Mouse (Mus musculus) kidney, postnatal 36 days (tissue): Measurements from ENCODE around the gene Phldb3.
A peak's percentile ranks its signal among the peaks of the same experiment; 100 is the strongest.

Experiments used
- DNase-seq, 2 experiments: peaks; one replicate each; pipeline ENCODE4 v3.0.0; 2021 to 2022; ENCODE audit warnings: mixed read lengths in 2 of 2

Gene Phldb3

DNA sequence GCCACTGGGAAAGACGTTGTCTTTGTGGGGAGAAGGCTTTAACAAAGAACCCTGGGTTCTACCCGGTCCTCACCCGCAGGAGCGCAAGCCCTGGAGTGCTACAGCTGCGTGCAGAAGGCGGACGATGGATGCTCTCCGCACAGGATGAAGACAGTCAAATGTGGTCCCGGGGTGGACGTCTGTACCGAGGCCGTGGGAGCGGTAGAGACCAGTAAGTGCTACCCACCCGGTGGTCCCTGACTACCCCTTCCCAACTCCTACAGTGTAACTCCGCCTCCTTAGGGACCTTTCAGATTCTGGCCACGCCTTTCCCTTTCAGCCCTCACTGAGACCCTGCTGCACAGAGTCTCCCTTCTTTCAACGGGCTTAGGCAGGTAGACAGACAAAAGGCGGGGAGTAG, 26.5 kb downstream of the Phldb3 start:
- no peak for DNase-seq

DNA sequence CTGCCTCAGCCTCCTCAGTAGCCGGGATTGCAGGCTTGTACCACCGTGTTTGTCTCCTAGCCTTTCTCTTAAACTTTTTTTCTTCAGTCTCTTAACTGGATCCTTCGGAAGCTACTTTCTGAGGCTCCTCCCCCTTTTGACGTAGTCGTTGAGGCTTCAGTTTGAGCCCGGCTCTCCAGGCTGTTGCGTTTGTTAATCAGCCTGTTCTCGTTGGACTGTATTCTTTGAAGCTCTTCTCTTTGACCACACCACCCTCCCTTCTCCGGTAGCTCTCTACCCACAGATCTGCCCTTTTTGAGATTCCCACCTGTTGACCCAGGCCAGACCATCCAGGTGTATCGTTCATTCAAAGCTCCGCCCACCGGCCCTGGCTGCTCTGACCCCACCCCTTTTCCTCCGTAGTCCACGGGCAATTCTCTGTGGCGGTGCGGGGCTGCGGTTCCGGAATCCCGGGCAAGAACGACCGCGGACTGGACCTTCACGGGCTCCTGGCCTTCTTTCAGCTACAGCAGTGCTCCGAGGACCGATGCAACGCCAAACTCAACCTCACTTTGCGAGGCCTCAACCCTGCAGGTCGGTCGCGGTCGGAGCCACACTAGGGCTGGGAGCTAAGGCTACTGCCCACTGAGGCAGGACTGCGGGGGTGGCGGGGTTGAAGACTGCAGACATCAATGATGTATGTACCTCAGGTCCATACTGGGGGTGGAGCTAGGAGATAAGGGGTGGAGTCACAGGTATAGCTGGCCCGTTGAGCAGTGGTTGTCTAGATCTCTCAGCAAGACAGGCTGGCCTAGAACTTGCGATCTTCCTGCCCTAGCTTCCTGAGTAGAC, 27.7 kb downstream of the Phldb3 start:
- peak; percentile 25 to 67 for DNase-seq

DNA sequence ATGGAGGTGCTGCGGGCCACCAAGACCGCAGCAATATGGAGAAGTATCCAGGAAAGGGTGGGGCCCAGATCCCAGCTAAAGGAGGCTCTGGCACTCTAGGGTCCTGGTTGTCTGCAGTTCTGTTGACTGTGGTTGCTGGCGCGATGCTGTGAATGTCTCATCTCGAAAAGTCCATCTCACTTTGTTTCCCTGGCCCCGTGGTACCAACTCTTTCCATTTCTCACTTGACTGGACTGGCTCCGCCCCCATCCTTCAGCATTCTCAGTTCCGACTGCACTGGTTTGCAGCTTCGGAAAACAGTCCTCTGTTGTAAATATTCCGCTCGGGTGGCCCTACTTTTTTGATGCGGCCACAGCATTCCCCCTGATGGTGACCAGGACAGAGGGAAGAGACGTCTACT, 29.9 kb downstream of the Phldb3 start:
- peak in 1 of 2 experiments; percentile 36 for DNase-seq

DNA sequence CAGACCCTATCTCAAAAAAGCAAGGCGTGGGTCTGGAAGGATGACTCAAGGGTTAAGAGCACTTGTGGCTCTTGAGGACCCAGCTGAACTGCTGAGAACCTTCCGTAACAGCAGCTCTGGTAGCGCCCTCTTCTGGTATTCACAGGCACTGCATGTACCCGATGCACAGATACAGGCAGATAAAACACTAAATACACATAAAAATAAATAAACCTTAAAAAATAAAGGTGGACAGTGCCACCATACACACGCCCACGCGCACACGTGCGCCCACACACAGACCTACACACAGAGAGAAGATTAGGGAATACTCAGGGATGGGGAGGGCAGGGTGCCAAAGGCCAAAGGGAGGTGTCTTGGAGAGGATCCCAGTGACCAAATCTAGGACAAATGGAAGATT, 31.9 kb downstream of the Phldb3 start:
- DNase-seq, result peak; percentile 57 to 82

DNA sequence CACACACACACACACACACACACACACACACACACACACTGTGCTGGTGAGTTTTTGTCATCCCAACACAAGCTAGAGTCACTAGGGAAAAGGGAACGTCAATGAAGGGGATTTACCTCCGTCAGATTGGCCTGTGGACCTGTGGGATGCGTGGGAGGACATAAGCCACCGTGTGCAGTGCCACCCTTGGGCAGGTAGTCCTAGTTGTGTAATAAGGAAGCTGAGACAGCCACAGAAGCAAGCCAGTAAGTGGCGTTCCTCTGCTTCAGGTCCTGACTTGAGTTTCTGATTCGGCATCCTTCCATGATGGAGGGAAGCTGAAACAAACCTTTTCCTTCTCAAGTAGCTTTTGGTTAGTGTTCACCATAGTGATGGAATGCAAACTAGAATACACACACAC, 33.9 kb downstream of the Phldb3 start:
- DNase-seq, result no peak

DNA sequence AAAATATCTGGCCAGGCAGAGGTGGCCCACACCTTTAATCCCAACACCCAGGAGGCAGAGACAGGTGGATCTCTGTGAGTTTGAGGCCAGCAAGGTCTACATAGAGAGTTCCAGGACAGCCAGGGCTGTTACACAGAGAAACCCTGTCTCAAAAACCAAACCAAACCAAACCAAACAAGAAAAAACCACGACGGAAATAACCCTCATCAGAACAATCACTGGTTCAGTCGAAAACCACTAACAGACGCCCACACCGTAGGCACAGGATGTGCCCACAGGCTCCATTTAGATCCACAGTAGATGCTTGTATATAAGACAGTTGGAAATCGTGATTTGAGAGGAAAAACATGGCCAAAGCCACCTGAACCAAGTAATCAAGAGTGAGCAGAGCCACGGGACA, 34.4 kb downstream of the Phldb3 start:
- no peak for DNase-seq

DNA sequence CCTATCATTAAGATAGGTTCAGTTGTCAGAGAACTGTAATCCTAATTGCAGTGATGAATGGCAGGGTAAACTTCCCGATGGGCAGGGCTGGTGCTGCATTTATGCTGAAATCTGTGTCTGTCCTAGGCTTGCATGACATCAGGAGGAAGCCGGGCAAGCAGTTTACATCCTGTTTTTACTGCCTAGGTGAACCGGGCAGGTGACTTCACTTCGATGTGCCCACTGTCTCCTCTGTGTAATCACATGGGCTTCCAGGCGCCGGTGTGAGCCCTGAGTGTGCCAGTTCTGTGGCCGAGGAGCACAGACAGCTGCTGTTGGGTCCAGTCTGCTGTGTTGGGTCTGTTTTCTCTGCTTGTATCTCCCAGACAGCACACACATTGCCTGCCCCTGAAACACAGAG, 35.9 kb downstream of the Phldb3 start:
- DNase-seq, result no peak

DNA sequence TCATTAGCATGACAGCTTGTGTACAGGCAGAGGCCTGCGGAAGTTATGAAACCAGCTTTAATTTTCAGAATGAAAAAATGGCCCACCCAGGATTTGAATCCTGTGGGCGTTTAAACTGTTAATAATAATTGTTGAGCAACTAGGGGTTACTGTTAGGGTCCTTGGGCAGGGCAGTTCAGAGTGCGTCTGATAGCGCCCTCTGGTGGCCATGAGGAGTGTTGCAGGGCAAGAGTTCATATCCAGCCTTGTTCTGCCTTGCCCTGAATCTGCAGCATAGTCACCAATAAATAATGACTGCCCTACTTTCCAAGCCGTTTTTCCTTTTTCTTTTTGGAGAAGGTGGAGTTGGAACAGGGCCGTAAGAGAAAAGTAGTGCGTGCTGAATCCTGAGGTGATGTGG, 43.1 kb downstream of the Phldb3 start:
- DNase-seq, result peak; percentile 63 to 81

DNA sequence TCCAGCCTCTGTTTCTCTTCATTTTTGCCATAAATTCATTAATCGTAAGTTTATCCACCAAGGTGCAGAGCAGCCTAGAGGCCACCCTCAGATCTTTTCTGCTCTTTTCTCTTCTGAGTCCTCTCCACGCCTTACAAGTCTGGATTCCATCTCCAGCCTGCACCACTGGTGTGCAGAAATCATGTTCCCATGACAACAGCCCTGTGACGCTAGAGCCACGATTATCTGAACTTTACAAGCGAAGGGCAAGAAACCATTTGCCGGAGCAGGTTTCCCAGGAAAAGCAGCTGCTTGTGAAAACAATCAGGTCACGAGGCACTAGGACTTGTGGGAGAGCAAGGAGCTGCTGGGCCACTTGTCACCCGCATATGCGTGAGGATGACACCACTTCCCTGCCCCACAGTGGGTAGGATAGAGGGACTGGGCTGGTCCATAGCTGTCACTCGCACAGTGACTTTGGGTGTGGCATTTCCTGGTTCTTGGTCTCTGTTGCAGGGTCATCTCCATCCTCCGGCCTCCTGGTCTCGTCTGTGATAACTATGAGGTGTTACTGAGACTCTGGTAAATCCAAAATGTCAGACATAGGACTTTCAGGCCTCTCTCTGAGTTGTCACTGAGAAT, 49.3 kb downstream of the Phldb3 start:
- no peak for DNase-seq

DNA sequence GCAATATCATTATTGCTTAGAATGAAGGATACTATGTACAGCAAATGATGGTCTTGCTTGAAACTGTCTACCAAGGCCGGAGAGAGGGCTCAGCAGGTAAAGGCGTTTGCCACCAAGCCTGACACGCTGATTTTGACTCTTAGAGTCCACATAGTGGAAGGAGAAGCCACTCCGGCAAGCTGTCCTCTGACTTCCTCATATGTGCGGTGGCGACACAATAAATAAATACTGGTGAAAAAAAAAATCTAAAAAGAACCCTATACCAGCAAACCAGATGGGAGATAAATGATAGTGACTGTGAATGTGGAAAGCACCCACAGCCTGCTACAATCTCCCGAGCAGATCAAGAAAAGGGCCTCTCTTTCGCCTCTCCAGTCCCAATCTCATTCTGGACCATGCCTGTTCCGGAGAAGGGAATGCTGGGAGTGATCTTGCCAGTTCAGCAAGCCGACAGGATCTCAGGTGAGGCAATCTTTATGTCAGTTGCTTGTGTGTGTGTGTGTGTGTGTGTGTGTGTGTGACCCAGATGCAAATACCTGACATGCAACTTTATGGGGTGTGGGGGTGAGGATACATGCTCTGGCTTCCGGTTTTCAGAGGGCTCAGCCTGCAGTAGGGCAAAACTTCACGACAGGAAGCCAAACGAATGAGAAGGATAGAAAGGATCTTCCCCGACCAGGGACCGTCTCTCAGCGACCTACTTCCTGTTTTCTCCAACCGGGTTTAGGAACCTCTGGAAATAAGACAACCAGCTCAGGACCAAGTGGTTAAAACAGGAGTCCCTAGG, 50.7 kb downstream of the Phldb3 start:
- DNase-seq, result no peak

DNA sequence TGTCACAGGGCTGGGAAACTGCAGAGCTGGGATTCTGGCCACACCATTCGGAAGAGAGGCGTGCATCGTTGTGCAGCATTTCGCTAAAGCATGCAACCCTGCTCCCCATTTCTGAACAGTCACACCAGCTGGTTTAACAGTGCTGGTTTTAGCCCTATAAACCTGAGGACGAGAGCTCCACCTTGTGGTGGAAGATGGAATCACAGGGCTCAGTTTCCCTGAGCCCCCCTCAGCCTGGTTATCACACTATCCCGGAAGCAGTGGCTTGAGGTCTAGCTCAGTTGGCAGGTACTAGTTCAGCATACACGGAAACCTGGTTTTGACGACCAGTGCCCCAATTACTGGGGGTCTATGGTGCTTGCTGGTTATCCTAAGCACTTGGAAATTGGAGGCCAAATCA, 52.0 kb downstream of the Phldb3 start:
- DNase-seq, result peak; percentile 51 to 81

DNA sequence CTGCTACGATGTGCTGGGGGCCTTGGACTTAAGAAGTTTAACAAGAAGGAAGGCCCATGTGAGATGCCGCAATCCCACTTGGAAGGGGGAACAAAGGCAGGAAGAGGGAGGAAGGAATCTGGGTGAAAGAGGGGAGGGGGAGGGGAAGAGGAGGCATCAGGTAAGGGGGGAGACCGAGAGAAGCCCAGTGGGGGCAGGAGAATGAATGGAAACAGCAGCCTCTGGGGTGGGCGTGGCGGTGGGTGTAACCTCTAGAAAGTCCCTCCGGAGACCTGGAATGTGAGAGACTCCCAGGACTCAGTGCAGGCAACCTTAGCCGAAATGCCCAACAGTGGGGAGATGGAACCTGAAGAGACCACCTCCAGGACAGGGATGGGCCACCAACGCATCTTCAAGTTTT, 53.7 kb downstream of the Phldb3 start:
- DNase-seq, result no peak

DNA sequence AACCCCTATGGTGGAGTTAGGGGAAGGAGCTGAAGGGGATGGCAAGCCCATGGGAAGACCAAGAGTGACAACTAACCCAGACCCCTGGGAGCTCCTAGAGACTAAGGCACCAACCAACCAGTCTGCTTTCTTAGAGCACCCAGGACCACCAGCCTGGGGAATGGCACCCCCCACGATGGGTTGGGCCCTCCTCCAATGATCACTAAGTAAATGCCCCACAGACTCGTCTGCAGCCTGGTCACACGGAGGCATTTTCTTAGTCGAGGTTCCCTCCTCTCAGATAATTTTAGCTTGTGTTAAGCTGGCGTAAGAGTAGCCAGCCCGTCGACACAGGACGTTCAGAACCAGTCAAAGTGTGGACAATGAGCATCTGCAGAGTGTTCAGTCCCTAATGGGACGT, 54.4 kb downstream of the Phldb3 start:
- DNase-seq, result no peak

DNA sequence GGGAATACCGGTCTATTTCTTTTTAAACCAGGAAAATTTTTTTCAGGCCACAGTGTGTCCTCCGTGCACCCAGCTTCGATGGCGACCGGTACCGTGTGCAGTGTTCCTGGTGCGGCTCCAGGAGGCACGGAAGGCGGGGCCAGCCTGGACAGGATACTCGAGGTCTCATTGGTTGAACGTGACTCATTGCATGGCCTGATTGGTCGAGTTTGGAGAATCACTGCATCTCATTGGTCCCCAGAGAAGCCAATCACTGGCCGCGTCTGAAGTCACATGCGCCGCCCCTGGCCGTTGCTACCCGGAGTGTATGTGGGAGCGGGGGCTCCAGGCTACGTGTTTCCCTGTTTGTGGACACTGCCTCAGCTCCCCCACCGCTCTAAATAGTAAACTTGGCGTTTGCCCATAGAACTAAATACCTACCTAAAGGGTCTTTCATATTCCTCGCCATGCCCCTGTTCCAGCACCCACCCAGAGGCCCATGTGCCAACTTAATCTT, 61.4 kb downstream of the Phldb3 start:
- DNase-seq, result no peak

DNA sequence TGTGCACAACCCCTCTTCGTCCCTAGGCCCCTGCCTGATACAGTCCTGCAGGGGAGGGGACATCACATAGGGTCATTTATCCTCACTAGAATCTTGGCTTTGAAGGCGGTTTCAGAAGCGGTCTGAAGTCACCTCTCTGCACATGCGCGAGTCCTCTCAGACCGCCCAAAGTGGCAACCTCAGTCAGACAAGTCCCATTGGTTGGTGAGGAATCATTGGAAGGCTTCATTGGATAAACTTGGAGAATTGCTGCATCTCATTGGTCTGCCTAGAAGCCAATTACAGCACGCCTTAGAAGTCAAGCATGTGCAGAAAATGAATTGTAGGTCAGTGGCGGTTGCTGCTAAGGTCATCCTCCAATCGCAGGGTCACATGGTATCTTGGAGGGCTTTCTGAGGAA, 66.0 kb downstream of the Phldb3 start, which contains the start of gene Tex101:
TSS of gene Tex101 (minus strand) at position 101 of the 400 bp plus-strand sequence.
- no peak for DNase-seq
